Mouse (Mus musculus): ENCODE data around the gene Sun1. TPM values are rescaled to one million over a fixed set of nuclear protein-coding genes. Genes with fewer than 3 reads are reported as not detected.

The Sun1 gene
- polyA plus RNA-seq, 1 experiment: 23.8 TPM

GRCm38 (mm10) chr5:139241022-139241761 lies 40.8 kb downstream of the Sun1 start:
- WGBS: 97% methylated on average over 15 of the region's 15 CpGs
- H3K27ac ChIP-seq (ENCODE audit: insufficient read depth, low read length): no peak overlapping the region
- no peak for DNase-seq (ENCODE audit: low read depth in 1 of 2, low spot score in 2 of 2)
- no peak overlapping the region for H3K4me3 ChIP-seq (ENCODE audit: extremely low read depth, insufficient read depth, insufficient read length)
- peaks cover 49% of the 10 kb centered on the region for H3K36me3 ChIP-seq (ENCODE audit: control insufficient read depth, insufficient read depth, low read length)
- no peaks in the 10 kb centered on the region for H3K27me3 ChIP-seq (ENCODE audit: control insufficient read depth, insufficient read depth, low read length)
- TF ChIP-seq CTCF (IDR thresholded peaks at IDR 0.05; ENCODE audit: extremely low read depth, insufficient read depth, insufficient read length, insufficient replicate concordance) (no peak), POLR2A (IDR thresholded peaks at IDR 0.05; ENCODE audit: low read depth, low read length) (no peak)
- no peaks in the 10 kb centered on the region for H3K4me1 ChIP-seq (ENCODE audit: control insufficient read depth, insufficient read depth, insufficient read length)

- Histone ChIP-seq H3K36me3 (ENCODE audit: control insufficient read depth, insufficient read depth, low read length) (peaks cover 51% of the 10 kb centered on the region), H3K4me1 (ENCODE audit: control insufficient read depth, insufficient read depth, insufficient read length) (no peaks in the 10 kb centered on the region), H3K4me3 (ENCODE audit: extremely low read depth, insufficient read depth, insufficient read length) (no peak overlapping the region), H3K27me3 (ENCODE audit: control insufficient read depth, insufficient read depth, low read length) (no peaks in the 10 kb centered on the region), H3K27ac (ENCODE audit: insufficient read depth, low read length) (no peak overlapping the region)
- no peak for TF ChIP-seq POLR2A (IDR thresholded peaks at IDR 0.05; ENCODE audit: low read depth, low read length)
- no peak for TF ChIP-seq CTCF (IDR thresholded peaks at IDR 0.05; ENCODE audit: extremely low read depth, insufficient read depth, insufficient read length, insufficient replicate concordance)
- DNase-seq (ENCODE audit: low read depth in 1 of 2, low spot score in 2 of 2): no peak
- WGBS: 77% methylated on average over 1 of the region's 1 CpGs
Measured at GRCm38 (mm10) chr5:139243384-139243783, 42.9 kb downstream of the Sun1 start.

- no peak overlapping the region for H3K27ac ChIP-seq (ENCODE audit: insufficient read depth, low read length)
- 76% methylated on average over 3 of the region's 3 CpGs for WGBS
- TF ChIP-seq POLR2A (IDR thresholded peaks at IDR 0.05; ENCODE audit: low read depth, low read length): no peak
- TF ChIP-seq CTCF (IDR thresholded peaks at IDR 0.05; ENCODE audit: extremely low read depth, insufficient read depth, insufficient read length, insufficient replicate concordance): no peak
- H3K27me3 ChIP-seq (ENCODE audit: control insufficient read depth, insufficient read depth, low read length): no peaks in the 10 kb centered on the region
- H3K4me1 ChIP-seq (ENCODE audit: control insufficient read depth, insufficient read depth, insufficient read length): no peaks in the 10 kb centered on the region
- H3K36me3 ChIP-seq (ENCODE audit: control insufficient read depth, insufficient read depth, low read length): peaks cover 38% of the 10 kb centered on the region
- no peak for DNase-seq (ENCODE audit: low read depth in 1 of 2, low spot score in 2 of 2)
- no peak overlapping the region for H3K4me3 ChIP-seq (ENCODE audit: extremely low read depth, insufficient read depth, insufficient read length)
Measured at GRCm38 (mm10) chr5:139247767-139248166, 47.3 kb downstream of the Sun1 start.

GRCm38 (mm10) chr5:139248846-139249245 lies 48.4 kb downstream of the Sun1 start:
- TF ChIP-seq POLR2A (IDR thresholded peaks at IDR 0.05; ENCODE audit: low read depth, low read length): no peak
- no peak for TF ChIP-seq CTCF (IDR thresholded peaks at IDR 0.05; ENCODE audit: extremely low read depth, insufficient read depth, insufficient read length, insufficient replicate concordance)
- 73% methylated on average over 3 of the region's 3 CpGs for WGBS
- Histone ChIP-seq H3K36me3 (ENCODE audit: control insufficient read depth, insufficient read depth, low read length) (peaks cover 35% of the 10 kb centered on the region), H3K4me3 (ENCODE audit: extremely low read depth, insufficient read depth, insufficient read length) (no peak overlapping the region), H3K4me1 (ENCODE audit: control insufficient read depth, insufficient read depth, insufficient read length) (peaks cover 5% of the 10 kb centered on the region; the same call in 1 of the 2 replicates), H3K27ac (ENCODE audit: insufficient read depth, low read length) (no peak overlapping the region), H3K27me3 (ENCODE audit: control insufficient read depth, insufficient read depth, low read length) (no peaks in the 10 kb centered on the region)
- DNase-seq (ENCODE audit: low read depth in 1 of 2, low spot score in 2 of 2): no peak

GRCm38 (mm10) chr5:139251279-139251678 lies 50.8 kb downstream of the Sun1 start:
- 94% methylated on average over 7 of the region's 7 CpGs for WGBS
- Histone ChIP-seq H3K27me3 (ENCODE audit: control insufficient read depth, insufficient read depth, low read length) (no peaks in the 10 kb centered on the region), H3K4me3 (ENCODE audit: extremely low read depth, insufficient read depth, insufficient read length) (no peak overlapping the region), H3K27ac (ENCODE audit: insufficient read depth, low read length) (no peak overlapping the region), H3K36me3 (ENCODE audit: control insufficient read depth, insufficient read depth, low read length) (peaks cover 19% of the 10 kb centered on the region), H3K4me1 (ENCODE audit: control insufficient read depth, insufficient read depth, insufficient read length) (peaks cover 11% of the 10 kb centered on the region; the same call in 1 of the 2 replicates)
- no peak for TF ChIP-seq POLR2A (IDR thresholded peaks at IDR 0.05; ENCODE audit: low read depth, low read length)
- no peak for TF ChIP-seq CTCF (IDR thresholded peaks at IDR 0.05; ENCODE audit: extremely low read depth, insufficient read depth, insufficient read length, insufficient replicate concordance)
- DNase-seq (ENCODE audit: low read depth in 1 of 2, low spot score in 2 of 2): no peak

- TF ChIP-seq POLR2A (IDR thresholded peaks at IDR 0.05; ENCODE audit: low read depth, low read length): no peak
- TF ChIP-seq CTCF (IDR thresholded peaks at IDR 0.05; ENCODE audit: extremely low read depth, insufficient read depth, insufficient read length, insufficient replicate concordance): no peak
- DNase-seq (ENCODE audit: low read depth in 1 of 2, low spot score in 2 of 2): no peak
- under 1% methylated on average over 8 of the region's 8 CpGs for WGBS
- peaks cover 15% of the 10 kb centered on the region for H3K36me3 ChIP-seq (ENCODE audit: control insufficient read depth, insufficient read depth, low read length)
- peaks cover 13% of the 10 kb centered on the region; the same call in 1 of the 2 replicates for H3K4me1 ChIP-seq (ENCODE audit: control insufficient read depth, insufficient read depth, insufficient read length)
- H3K27ac ChIP-seq (ENCODE audit: insufficient read depth, low read length): peak overlapping the region; percentile 63
- H3K27me3 ChIP-seq (ENCODE audit: control insufficient read depth, insufficient read depth, low read length): no peaks in the 10 kb centered on the region
- H3K4me3 ChIP-seq (ENCODE audit: extremely low read depth, insufficient read depth, insufficient read length): peak overlapping the region; percentile 88
Measured at GRCm38 (mm10) chr5:139251736-139252080, 51.3 kb downstream of the Sun1 start.
